Mouse (Mus musculus): ENCODE data around the gene Maneal.

GRCm38 (mm10) chr4:124858370-124858769 is 3.6 kb downstream of the Maneal start:
- TF ChIP-seq CTCF (IDR thresholded peaks at IDR 0.05), result no peak
- no peak for TF ChIP-seq POLR2A (IDR thresholded peaks at IDR 0.05; ENCODE audit: insufficient read depth, low read depth, low read length)
- no peak for TF ChIP-seq EP300 (IDR thresholded peaks at IDR 0.05; ENCODE audit: insufficient read depth, low read depth, low read length)

Measured in heart, adult 2 months (tissue).